Mouse (Mus musculus): Measurements from ENCODE around the gene Icam2. TPM values are rescaled to one million over a fixed set of nuclear protein-coding genes. Genes with fewer than 3 reads are reported as not detected.
"Not testable (repeated sequence)": the region's sequence is repeated elsewhere in the genome, so short reads cannot be mapped to it uniquely, and the experiment has no call there.

The Icam2 gene
- total and polyA plus RNA-seq, 2 experiments from 2014 or later: 7.4 to 11.9 TPM

DNA sequence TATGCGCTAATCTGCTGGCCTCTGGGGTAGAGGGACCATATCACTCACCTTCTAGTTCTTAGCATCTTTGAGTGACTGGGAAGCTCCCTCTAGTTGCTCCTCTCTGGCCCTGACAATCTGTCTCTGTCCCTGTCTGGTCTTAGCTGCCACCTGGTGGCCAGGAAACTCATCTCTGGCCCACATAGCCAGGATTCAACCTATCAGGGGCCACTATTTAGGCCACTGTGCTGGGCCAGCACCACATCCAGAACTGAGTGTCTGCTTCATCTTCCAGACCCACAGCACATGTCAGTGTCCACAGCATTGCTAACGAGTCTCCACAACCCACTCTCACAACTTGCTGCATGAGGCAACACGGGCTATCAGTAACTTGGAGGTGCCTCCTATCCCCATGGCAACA is 9.8 kb upstream of the Icam2 start:
- Histone ChIP-seq H3K9me3 (ENCODE audit: low read length) (no peaks in the 10 kb centered on the region), H3K4me1 (ENCODE audit: insufficient read depth, low read length) (no peaks in the 10 kb centered on the region), H3K4me2 (ENCODE audit: low read depth, low read length, poor library complexity, severe bottlenecking) (no peak overlapping the region), H3K36me3 (ENCODE audit: insufficient read depth, low read length) (peaks cover 40% of the 10 kb centered on the region), H3K4me3 (ENCODE audit: low read depth, low read length) (no peak overlapping the region), H3K27ac (ENCODE audit: low read depth, low read length) (no peak overlapping the region), H3K9ac (replicated peaks; ENCODE audit: low read length, poor library complexity, severe bottlenecking) (no peak overlapping the region), H3K27me3 (ENCODE audit: insufficient read depth, low read length) (no peaks in the 10 kb centered on the region)
- 87% methylated on average over 3 of the region's 3 CpGs for WGBS
- TF ChIP-seq CTCF (IDR thresholded peaks at IDR 0.05): peak; percentile 71
- ATAC-seq (ENCODE audit: low FRiP score) (no peak), DNase-seq (ENCODE audit: low spot score) (peak; percentile 32)

DNA sequence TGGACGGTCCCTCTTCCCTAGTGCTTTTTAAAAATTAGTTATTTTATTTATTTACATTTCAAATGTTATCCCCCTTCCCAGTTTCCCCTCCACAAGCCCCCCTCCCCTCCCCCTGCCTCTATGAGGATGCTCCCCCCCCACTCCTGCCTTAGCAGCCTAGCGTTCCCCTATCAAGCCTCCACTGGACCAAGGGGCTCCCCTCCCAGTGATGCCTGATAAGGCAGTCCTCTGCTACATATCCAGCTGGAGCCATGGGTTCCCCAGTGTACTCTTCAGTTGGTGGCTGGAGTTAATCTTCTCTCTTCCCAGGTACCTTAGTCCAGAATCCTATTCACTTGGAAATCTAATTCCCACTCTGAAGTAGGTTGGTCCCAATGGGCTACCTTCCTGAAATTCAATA is 6.2 kb upstream of the Icam2 start:
- H3K4me1 ChIP-seq (ENCODE audit: insufficient read depth, low read length); H3K4me3 ChIP-seq (ENCODE audit: low read depth, low read length); H3K9ac ChIP-seq (replicated peaks; ENCODE audit: low read length, poor library complexity, severe bottlenecking); H3K27me3 ChIP-seq (ENCODE audit: insufficient read depth, low read length); H3K9me3 ChIP-seq (ENCODE audit: low read length); ATAC-seq (ENCODE audit: low FRiP score); H3K27ac ChIP-seq (ENCODE audit: low read depth, low read length); H3K4me2 ChIP-seq (ENCODE audit: low read depth, low read length, poor library complexity, severe bottlenecking); DNase-seq (ENCODE audit: low spot score): not testable (repeated sequence)
- peaks cover 21% of the 10 kb centered on the region; the same call in 1 of the 2 replicates for H3K36me3 ChIP-seq (ENCODE audit: insufficient read depth, low read length)
- 93% methylated on average over 2 of the region's 2 CpGs for WGBS

- Histone ChIP-seq H3K4me2 (ENCODE audit: low read depth, low read length, poor library complexity, severe bottlenecking) (no peak overlapping the region), H3K27ac (ENCODE audit: low read depth, low read length) (no peak overlapping the region), H3K27me3 (ENCODE audit: insufficient read depth, low read length) (no peaks in the 10 kb centered on the region), H3K9ac (replicated peaks; ENCODE audit: low read length, poor library complexity, severe bottlenecking) (no peak overlapping the region), H3K9me3 (ENCODE audit: low read length) (no peaks in the 10 kb centered on the region), H3K36me3 (ENCODE audit: insufficient read depth, low read length) (peaks cover 13% of the 10 kb centered on the region; the same call in 1 of the 2 replicates), H3K4me1 (ENCODE audit: insufficient read depth, low read length) (no peaks in the 10 kb centered on the region), H3K4me3 (ENCODE audit: low read depth, low read length) (no peak overlapping the region)
- 56% methylated on average over 4 of the region's 4 CpGs for WGBS
- ATAC-seq (ENCODE audit: low FRiP score) (no peak), DNase-seq (ENCODE audit: low spot score) (no peak)
- no peak for TF ChIP-seq CTCF (IDR thresholded peaks at IDR 0.05)
Observed at GRCm38 (mm10) chr11:106393331-106393616, 5.4 kb upstream of the Icam2 start.

DNA sequence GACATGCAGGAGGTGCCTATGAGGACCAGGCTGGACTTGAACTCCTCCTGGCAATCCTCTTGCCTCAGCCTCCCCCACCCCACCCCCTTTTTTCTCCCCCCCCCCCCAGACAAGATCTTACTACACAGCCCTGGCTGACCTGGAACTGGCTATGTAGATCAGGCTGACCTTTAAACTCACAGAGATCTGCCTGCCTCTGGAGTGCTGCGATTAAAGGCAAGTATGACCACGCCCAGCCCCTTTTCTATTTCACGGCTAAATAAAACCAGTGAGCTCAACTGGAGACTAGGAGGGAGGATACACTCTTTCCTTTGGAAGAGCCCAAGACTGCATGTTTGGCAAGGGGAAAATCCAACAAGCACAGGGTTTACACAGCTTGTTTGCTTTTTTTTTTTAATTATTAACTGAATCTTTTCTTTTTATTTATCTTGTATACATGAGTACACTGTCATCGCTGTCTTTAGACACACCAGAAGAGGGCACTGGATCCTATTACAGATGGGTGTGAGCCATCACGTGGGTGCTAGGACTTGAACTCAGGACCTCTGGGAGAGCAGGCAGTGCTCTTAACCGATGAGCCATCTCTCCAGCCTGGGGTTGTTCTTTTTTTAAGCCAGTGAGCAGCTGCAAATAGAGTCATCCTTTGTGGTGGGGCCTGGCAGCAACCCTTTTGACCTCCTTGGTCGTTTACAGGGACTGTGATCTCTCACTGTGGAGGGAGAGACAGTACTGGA is 4.9 kb upstream of the Icam2 start:
- 0 out of 2 replicates have a peak, but pooled peaks cover 9% of the 10 kb centered on the region for H3K36me3 ChIP-seq (ENCODE audit: insufficient read depth, low read length)
- no peaks in the 10 kb centered on the region for H3K4me1 ChIP-seq (ENCODE audit: insufficient read depth, low read length)
- no peak overlapping the region for H3K4me2 ChIP-seq (ENCODE audit: low read depth, low read length, poor library complexity, severe bottlenecking)
- 73% methylated on average over 7 of the region's 7 CpGs for WGBS
- TF ChIP-seq CTCF (IDR thresholded peaks at IDR 0.05): no peak
- H3K27me3 ChIP-seq (ENCODE audit: insufficient read depth, low read length): no peaks in the 10 kb centered on the region
- DNase-seq (ENCODE audit: low spot score): no peak
- H3K9ac ChIP-seq (replicated peaks; ENCODE audit: low read length, poor library complexity, severe bottlenecking): no peak overlapping the region
- ATAC-seq (ENCODE audit: low FRiP score): no peak
- H3K27ac ChIP-seq (ENCODE audit: low read depth, low read length): no peak overlapping the region
- no peaks in the 10 kb centered on the region for H3K9me3 ChIP-seq (ENCODE audit: low read length)
- H3K4me3 ChIP-seq (ENCODE audit: low read depth, low read length): no peak overlapping the region

GRCm38 (mm10) chr11:106391546-106392188 is 3.8 kb upstream of the Icam2 start:
- TF ChIP-seq CTCF (IDR thresholded peaks at IDR 0.05): peak; percentile 99
- H3K9ac ChIP-seq (replicated peaks; ENCODE audit: low read length, poor library complexity, severe bottlenecking): no peak overlapping the region
- DNase-seq (ENCODE audit: low spot score): peak; percentile 82
- H3K4me2 ChIP-seq (ENCODE audit: low read depth, low read length, poor library complexity, severe bottlenecking): no peak overlapping the region
- H3K36me3 ChIP-seq (ENCODE audit: insufficient read depth, low read length): 0 out of 2 replicates have a peak, but pooled peaks cover 9% of the 10 kb centered on the region
- no peaks in the 10 kb centered on the region for H3K9me3 ChIP-seq (ENCODE audit: low read length)
- WGBS: 30% methylated on average over 6 of the region's 6 CpGs
- no peaks in the 10 kb centered on the region for H3K27me3 ChIP-seq (ENCODE audit: insufficient read depth, low read length)
- H3K27ac ChIP-seq (ENCODE audit: low read depth, low read length): no peak overlapping the region
- peak; percentile 44; the same call in 1 of the 2 replicates for ATAC-seq (ENCODE audit: low FRiP score)
- H3K4me1 ChIP-seq (ENCODE audit: insufficient read depth, low read length): no peaks in the 10 kb centered on the region
- H3K4me3 ChIP-seq (ENCODE audit: low read depth, low read length): no peak overlapping the region

- no peak overlapping the region for H3K27ac ChIP-seq (ENCODE audit: low read depth, low read length)
- H3K4me2 ChIP-seq (ENCODE audit: low read depth, low read length, poor library complexity, severe bottlenecking): no peak overlapping the region
- DNase-seq (ENCODE audit: low spot score): no peak
- no peak for TF ChIP-seq CTCF (IDR thresholded peaks at IDR 0.05)
- H3K4me3 ChIP-seq (ENCODE audit: low read depth, low read length): no peak overlapping the region
- H3K4me1 ChIP-seq (ENCODE audit: insufficient read depth, low read length): no peaks in the 10 kb centered on the region
- H3K9me3 ChIP-seq (ENCODE audit: low read length): no peaks in the 10 kb centered on the region
- no peak overlapping the region for H3K9ac ChIP-seq (replicated peaks; ENCODE audit: low read length, poor library complexity, severe bottlenecking)
- 70% methylated on average over 3 of the region's 3 CpGs for WGBS
- no peaks in the 10 kb centered on the region for H3K27me3 ChIP-seq (ENCODE audit: insufficient read depth, low read length)
- no peak for ATAC-seq (ENCODE audit: low FRiP score)
- H3K36me3 ChIP-seq (ENCODE audit: insufficient read depth, low read length): 0 out of 2 replicates have a peak, but pooled peaks cover 8% of the 10 kb centered on the region
Observed at GRCm38 (mm10) chr11:106390757-106391156, 2.9 kb upstream of the Icam2 start.

Data from midbrain, postnatal 0 days (tissue).